Mouse (Mus musculus): Measurements from ENCODE around the gene Fkbp14. TPM values are rescaled to one million over a fixed set of nuclear protein-coding genes. Genes with fewer than 3 reads are reported as not detected.

Gene Fkbp14
- polyA plus RNA-seq, 1 experiment from 2014 or later = 25.2 TPM

Other genes starting within 250 kb of the Fkbp14 start
- gene Wipf3, start 167.7 kb downstream of the Fkbp14 start, polyA plus RNA-seq (2016; fragmentation: Nextera tagmentation; extraction: Ambion mirVana) = 1.0 and 1.1 TPM in 2 replicates
- gene Scrn1, start 30.8 kb downstream of the Fkbp14 start, polyA plus RNA-seq (2016; fragmentation: Nextera tagmentation; extraction: Ambion mirVana) = 13.9 and 15.0 TPM in 2 replicates
- 24.6 and 26.3 TPM in 2 replicates for gene Plekha8, start 2.2 kb downstream of the Fkbp14 start, polyA plus RNA-seq (2016; fragmentation: Nextera tagmentation; extraction: Ambion mirVana)
- gene Mturn, start 84.3 kb upstream of the Fkbp14 start, polyA plus RNA-seq (2016; fragmentation: Nextera tagmentation; extraction: Ambion mirVana) = 9.6 and 12.9 TPM in 2 replicates
- 3.1 and 3.9 TPM in 2 replicates for gene Znrf2, start 219.6 kb upstream of the Fkbp14 start, polyA plus RNA-seq (2016; fragmentation: Nextera tagmentation; extraction: Ambion mirVana)

All from limb, embryonic 12.5 days (tissue).